Mouse (Mus musculus) MEL (cell line): ENCODE data around the gene Cep152.

ENCODE experiments used
- CTCF ChIP-seq, 3 experiments: IDR thresholded peaks in 2 of 3; conservative IDR thresholded peaks in 1 of 3; 2 replicates each; pipeline ENCODE4 v1.5.1; 2011 to 2012; ENCODE audit warnings: low read length in 3 of 3, low read depth in 2 of 3, mild to moderate bottlenecking in 2 of 3, improper control_type of control experiment in 1 of 3, inconsistent platforms in 1 of 3, mixed read lengths in 1 of 3, moderate library complexity in 1 of 3; ENCODE audit not compliant: control insufficient read depth in 1 of 3, insufficient read depth in 1 of 3, poor library complexity in 1 of 3, severe bottlenecking in 1 of 3
- EP300 ChIP-seq, 2 experiments: IDR thresholded peaks; 2 replicates each; pipeline ENCODE4 v1.6.1; 2011; ENCODE audit warnings: improper control_type of control experiment in 2 of 2, low read length in 2 of 2, low read depth in 1 of 2, mild to moderate bottlenecking in 1 of 2
- ETS1 ChIP-seq: IDR thresholded peaks from 2 replicates; pipeline ENCODE4 v1.6.1; 2012; ENCODE audit warnings: low read depth, mild to moderate bottlenecking, inconsistent platforms, low read length, improper control_type of control experiment, moderate library complexity
- JUND ChIP-seq: IDR thresholded peaks from 2 replicates; pipeline ENCODE4 v1.6.1; 2011; ENCODE audit warnings: low read depth, mild to moderate bottlenecking, improper control_type of control experiment, low read length
- MYC ChIP-seq: IDR thresholded peaks from 2 replicates; pipeline ENCODE4 v1.6.1; 2011; ENCODE audit warnings: low read depth, mild to moderate bottlenecking, low read length, improper control_type of control experiment, moderate library complexity
- POLR2A ChIP-seq, 2 experiments: IDR thresholded peaks; 2 replicates each; pipeline ENCODE4 v1.6.1; 2011 to 2012; ENCODE audit warnings: low read length in 2 of 2, mild to moderate bottlenecking in 2 of 2, control low read depth in 1 of 2, improper control_type of control experiment in 1 of 2, low read depth in 1 of 2, moderate library complexity in 1 of 2; ENCODE audit not compliant: control insufficient read depth in 1 of 2, insufficient read depth in 1 of 2, poor library complexity in 1 of 2
- POLR2AphosphoS5 ChIP-seq: IDR thresholded peaks from 2 replicates; pipeline ENCODE4 v1.6.1; 2012; ENCODE audit warnings: low read depth, borderline replicate concordance, mild to moderate bottlenecking, inconsistent platforms, low read length, moderate library complexity, mixed read lengths
- TAL1 ChIP-seq: IDR thresholded peaks from 2 replicates; pipeline ENCODE4 v1.6.1; 2012; ENCODE audit warnings: mild to moderate bottlenecking, inconsistent platforms, low read length, moderate library complexity, mixed read lengths

- TF ChIP-seq MYC, result no peak
- TF ChIP-seq EP300 (IDR thresholded peaks at IDR 0.05; ENCODE audit: low read depth in 1 of 2, low read length in 2 of 2), result no peak
- no peak for TF ChIP-seq CTCF (IDR thresholded peaks at IDR 0.05 in 2 of 3, conservative IDR thresholded peaks at IDR 0.05 in 1 of 3; ENCODE audit: control insufficient read depth in 1 of 3, insufficient read depth in 1 of 3, low read depth in 2 of 3, low read length in 3 of 3, poor library complexity in 1 of 3, severe bottlenecking in 1 of 3)
- no peak for TF ChIP-seq POLR2A (IDR thresholded peaks at IDR 0.05; ENCODE audit: control insufficient read depth in 1 of 2, insufficient read depth in 1 of 2, low read depth in 1 of 2, low read length in 2 of 2, poor library complexity in 1 of 2)
- TF ChIP-seq POLR2AphosphoS5, result no peak
- TF ChIP-seq TAL1, result no peak
- no peak for TF ChIP-seq JUND
- no peak for TF ChIP-seq ETS1
Observed at GRCm38 (mm10) chr2:125560037-125560436, 64.9 kb downstream of the Cep152 start.
